Mouse (Mus musculus): ENCODE data around the gene Pdlim7. TPM values are rescaled to one million over a fixed set of nuclear protein-coding genes. Genes with fewer than 3 reads are reported as not detected.

Gene Pdlim7
- polyA plus RNA-seq, 2 experiments from 2014 or later = 6.3 to 14.6 TPM

DNA sequence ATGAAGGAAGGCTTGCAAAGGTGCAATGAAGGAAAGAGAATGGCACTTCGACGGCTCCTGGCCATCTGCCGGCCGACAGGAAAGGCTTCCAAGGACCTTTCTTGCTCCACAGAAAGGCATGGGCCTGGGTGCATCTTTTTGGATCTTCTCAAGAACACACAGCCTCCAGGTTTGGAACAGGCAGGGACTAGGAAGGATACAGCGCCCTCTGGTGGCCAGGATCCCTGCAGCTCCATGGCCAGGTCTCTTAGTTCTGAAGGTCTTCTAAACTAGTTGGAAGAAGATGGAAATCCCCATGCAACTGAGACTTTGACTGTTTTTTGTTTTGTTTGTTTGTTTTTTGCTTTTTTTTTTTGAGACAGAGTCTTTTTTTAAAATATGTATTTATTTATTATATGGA, 3.5 kb upstream of the Pdlim7 start:
- ATAC-seq = peak; percentile 31

DNA sequence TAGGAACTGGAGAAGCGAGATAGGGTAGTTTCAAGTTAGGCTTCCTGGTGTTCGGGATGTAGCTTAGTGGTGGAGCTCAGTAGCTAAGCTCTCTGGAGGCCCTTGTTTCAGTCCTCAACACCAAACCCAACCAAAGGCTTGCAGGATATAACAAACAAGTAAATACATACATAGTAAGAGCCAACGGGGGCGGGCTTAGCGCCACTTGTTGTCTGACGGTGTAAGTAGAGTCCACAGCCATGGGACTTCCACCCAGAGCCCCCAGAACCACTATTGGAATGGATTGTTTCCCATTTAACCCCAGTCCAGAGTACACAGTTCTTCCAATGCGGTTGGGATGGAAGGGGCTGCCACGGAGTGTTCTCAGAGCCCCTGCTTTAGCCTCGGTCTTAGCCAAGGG, 352 bp upstream of the Pdlim7 start:
- no peak for ATAC-seq

DNA sequence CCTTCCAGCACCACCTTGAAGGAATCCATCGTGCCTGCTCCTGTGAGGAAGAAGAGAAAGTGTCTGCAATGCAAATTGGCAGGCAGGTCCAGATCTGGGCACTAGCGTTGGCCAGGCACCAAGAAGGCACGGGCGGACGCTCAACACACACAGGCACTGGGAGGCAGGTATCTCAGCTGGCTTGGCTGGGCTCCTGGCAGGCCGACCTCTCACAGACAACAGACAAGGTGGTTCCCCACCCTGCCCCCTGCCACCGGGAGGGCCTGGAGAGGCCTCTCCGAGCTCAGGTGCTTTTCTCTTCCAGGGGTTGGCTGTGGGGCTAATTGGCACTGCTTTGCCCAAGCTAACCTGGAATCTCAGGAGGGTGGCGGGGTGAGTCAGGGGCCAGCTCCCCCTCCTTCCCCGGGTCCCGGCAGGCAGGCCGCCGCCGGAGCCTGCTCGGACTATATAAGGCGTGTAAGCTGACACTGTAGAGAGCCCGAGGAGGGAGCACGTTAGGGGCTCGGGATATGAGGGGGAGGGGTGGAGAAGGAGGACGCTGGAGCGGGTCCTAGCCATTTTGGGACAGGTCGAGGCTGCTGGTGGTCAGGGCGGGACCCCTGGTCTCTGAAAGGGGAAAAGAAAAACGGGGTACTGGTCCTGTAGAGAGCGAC, 971 bp downstream of the Pdlim7 start:
- no peak for ATAC-seq

DNA sequence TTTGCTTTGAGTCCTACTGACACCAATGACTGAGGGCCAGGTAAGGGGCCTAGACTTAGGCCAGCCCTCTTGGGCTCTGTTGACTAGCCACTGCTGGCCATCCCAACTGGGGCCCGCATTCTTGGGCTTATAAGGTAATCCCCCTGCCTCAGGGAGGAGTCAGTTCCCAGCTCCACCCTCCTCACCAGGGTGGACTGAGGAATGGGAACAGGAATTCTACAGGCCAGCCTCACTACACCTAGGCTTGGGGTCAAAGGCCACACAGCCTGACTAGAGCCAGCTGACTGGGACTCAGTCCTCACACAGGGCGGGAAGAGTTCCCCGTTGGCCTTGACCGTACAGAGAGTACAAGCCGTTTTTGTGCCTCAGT, 2.0 kb downstream of the Pdlim7 start:
- no peak for ATAC-seq

DNA sequence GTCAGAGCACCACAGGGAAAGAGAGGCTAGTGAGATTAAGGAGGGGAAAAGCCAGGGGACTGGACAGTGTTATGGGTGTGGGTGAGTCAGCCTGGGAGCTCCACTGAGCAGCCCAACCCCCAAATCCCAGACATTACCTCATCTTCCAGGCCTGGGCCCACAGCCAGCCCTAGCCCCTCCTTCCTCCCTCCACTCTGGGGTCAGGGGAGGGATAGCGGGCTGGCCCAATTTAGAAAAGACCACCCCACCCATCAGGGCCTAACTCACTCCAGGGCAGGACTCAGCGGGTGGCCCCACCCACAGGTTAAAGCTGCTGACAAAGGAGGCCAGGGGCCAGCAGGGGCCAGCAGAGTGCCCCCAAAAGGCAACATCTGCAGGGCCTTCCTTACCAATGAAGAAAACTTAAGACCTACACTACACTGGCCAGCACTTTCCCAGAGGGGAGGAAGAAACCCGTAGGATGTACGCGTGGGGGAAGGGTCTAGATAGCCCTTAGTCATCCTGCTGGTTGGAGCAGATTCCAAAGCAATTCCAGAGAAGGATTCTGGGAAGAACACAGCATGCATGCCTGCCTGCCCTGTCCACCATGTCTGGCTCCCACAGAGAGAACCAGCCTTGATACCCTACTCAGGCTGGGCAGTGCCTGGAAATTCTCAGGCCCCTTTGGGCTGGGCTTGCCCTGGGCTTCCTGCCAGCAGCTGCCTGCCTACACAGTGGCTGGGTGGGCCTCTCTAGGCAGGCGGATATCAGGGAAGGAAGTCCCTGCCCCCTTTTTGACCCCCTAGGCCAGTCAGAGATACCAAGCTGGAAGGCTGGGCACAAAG, 2.6 kb downstream of the Pdlim7 start:
- ATAC-seq = no peak

DNA sequence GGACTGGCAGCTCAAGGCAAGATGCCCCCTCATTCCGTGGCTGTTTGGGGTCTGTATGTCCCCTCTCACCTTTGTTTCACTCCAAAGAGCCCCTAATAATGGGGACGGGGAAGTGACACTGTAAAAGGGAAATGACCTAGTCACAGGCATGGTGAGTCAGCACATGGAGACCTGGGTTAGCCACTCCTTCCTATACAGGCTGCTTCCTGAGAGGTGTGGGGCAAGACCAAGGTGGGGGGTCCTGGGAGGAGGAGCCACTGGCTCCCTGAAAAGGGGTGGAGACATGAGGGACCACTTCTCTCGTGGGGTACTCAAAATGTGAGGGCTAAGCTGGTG, 3.2 kb downstream of the Pdlim7 start:
- ATAC-seq = no peak

DNA sequence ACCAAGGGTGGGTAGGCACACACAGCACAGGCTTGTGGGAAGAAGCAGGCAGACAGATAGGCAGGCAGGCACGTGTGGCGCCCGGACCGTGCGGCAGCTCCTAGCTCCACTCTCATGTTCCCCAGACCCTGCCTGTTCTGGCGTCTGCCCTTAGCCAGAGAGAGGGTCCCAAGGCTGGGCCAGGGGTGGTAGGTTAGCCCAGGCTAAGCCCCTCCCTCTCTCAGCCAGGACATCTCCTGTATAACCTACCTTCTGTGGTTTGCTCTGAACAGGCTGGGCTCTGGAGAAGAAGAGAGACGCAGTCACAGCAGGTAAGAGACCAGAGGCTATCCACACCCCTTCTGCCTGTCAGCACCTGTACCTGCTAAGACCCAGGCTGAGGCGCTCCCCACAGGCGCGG, 4.9 kb downstream of the Pdlim7 start:
- ATAC-seq = no peak

DNA sequence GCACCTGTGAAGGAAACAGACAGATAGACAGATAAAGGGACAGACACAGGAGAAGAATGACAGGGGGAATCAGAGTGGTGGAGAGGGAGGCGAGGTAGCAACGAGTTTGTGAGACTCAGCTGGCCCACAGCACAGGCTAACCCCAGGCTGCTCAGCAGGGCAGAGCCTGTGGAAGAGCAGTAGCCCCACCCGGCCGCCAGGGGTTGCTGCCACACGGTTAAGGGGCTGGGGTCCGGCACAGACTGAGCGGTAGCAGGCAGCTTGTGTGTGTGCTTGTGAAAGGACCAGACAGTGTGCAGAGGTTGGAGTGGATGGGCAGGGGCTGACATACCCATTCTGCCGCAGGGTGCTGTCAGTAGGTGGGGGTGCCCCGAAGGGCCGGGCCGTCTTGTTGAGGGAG, 5.6 kb downstream of the Pdlim7 start:
- no peak for ATAC-seq

DNA sequence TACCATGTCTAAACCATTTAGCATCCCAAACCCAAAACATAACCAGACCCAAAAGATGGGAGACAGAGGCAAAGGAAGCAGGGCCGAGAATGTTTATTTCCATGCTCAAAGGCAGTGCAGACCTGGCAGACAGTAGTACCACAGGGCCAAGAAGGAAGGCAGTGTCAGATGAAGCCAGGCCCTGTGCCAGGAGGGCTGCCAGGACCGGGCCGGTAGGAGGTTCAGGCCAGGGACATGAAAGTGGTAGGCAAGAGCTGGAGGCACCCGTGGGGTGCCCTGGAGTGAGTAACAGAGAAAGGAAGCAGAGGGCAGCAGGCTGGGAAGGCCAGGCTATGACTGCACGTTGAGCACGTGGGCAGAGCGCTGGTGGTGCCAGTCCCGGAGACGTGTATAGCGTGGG, 6.8 kb downstream of the Pdlim7 start:
- ATAC-seq = no peak

DNA sequence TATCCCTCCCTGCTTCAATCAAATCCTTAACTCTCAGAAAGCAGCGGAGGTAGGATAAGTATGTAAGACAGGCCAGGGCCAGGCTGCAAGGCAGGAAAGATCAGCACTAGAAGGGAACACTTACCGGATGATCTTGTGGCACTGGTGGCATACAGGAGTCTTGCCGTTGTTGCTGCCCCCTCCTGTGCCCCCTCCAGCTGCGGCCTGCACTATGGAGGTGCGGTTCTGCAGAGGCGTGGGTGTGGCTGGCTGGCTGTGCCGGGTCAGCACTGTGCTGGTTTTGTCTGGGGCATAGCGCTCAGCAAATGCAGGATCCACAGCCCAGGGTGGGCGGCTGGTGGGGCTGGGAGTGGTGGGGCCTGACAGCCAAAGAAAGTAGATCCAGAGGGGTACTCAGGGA, 7.7 kb downstream of the Pdlim7 start:
- ATAC-seq = no peak

DNA sequence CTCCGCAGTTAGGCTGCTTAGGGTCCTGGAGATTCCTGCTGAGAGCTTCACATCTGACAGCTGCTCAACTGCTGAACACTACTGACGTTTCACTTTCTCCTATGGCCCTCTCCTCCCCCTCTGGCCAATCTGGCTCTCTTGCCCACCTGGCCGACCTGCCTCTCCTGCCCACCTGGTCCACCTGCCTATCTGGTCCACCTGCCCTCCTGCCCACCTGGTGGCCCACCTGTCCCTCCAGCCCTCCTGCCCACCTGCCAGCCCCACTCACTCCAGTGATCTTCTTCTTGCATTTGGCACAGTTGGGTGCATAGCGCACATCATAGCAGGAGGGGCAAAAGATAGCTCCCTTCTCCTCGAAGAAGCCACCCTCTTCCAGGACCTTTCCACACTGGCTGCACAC, 9.1 kb downstream of the Pdlim7 start:
- no peak for ATAC-seq

DNA sequence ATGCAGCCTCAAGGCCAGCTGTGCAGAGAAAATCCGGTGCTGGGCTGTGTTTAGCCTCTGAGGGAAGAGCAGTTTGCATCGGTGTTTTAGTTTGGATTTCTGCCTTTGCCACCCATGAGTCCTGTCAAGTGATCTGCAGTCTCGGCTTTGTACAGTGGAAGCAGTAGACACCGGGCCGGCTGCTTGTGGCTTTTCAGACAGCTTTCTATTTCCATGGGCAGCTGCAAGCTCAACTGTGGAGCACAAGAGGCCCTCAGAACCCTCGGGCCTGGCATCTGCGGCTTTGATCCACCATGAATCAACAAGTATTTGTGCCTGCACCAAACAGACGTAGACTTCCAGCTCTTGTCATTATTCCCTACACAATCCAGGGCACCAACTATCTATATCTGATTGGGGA, 11.1 kb downstream of the Pdlim7 start:
- ATAC-seq = no peak

DNA sequence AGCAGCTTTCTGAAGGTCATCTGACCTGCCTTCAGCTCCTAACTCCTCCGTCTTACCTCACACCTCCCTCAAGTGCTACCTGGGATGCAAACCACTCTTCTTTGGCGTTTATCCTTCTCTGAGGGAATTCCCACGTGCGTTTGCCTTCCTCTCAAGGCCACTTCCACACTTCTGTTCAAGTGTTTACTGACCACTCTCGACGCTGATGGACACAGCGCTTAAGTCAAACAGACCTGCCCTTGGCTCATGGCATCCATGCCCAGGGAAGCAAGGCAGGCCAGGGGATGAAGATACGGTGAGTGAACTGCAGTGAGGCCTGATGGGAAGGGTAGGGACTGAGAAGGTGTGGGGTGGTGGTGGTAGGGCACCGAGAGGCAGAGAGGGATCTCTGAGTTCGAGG, 12.9 kb downstream of the Pdlim7 start:
- no peak for ATAC-seq

DNA sequence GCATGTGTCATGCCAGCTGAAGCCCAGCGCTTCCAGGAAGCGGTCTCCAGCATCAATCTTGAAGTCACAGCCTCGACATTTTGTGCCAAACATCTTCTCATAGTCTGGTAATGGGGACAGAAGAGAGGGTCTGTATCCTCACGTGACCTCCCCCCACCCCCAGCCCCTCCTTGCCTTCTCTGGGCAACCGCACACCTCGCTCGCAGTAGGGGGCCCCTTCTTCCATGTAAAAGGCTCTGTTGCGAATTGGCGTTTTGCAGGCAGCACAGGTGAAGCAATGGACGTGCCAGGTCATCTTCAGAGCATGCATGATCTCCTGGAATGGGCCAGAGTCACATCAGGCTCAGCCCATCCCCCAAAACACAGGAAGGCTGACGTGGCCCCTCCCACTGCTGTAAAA, 14.6 kb downstream of the Pdlim7 start:
- no peak for ATAC-seq

DNA sequence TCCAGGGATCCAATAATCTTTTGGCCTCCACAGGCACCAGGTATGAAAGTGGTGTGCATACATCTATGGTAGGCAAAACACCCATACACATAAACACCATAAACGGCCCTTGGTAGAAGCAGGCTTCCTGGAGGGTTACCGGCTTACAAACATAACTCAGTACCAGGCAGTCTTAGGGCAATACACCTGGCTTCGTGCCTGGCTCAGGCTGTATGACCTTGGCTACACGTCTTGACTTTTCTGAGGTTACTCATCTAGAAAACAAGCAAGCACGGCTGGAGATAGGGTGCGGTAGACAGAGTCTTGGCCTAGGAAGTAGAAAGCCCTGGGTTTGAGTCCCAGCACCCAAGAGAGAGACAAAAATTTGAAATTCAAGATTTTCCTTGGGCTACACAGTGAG, 16.8 kb downstream of the Pdlim7 start:
- no peak for ATAC-seq

DNA sequence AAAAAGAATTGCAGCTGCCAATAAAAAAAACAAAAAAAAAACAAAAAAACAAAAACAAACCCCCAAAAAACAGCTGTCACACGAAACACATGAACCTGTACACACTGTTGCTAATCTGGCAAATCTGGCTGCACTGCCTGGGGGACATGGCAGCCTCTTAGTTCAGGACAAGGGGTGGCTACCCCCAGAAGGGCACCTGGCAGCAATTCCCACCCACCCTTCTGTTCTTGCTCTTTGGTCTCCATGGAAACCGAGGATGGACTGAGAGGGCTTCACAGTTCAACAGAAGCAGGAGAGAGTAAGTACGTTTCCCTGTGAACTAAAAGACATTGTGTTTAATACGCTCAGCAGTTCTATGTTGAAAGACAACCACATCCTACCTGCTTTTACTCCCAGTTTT, 17.8 kb downstream of the Pdlim7 start:
- ATAC-seq = no peak

DNA sequence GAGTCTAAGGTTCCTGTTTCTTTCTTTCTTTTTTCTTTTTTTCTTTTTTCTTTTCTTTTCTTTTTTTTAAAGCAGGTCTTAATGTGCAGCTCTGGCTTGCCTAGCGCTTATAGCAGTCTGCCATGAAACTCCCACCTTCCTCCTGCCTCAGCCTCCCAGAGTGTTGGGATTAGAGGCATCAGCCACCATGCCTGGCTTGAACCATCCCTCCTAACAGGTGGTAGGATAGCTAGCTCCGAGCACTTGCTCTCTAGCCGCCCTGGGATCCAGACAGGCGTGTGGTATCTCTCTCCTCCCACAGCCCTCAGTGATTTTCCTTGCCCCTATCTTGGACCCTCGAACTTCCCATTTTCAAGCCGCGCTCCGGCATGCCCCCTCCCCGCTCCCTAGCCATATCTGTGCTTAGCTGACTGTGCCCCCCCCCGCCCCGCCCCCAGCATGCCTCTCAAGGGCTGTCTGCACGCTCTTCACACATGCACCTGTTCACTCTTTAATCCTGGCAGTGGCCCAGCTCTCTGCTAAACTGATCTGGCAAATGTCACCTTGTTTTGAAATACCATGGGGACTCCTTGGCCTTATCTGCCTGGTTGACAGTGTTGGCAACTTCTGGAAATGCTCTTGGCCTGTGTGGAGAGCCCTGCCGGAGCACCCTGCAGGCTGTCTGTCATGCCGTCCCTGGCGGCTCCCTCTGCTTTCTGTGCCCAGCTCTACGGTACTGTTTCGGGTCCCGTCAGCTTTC, 18.4 kb downstream of the Pdlim7 start:
- ATAC-seq = no peak

DNA sequence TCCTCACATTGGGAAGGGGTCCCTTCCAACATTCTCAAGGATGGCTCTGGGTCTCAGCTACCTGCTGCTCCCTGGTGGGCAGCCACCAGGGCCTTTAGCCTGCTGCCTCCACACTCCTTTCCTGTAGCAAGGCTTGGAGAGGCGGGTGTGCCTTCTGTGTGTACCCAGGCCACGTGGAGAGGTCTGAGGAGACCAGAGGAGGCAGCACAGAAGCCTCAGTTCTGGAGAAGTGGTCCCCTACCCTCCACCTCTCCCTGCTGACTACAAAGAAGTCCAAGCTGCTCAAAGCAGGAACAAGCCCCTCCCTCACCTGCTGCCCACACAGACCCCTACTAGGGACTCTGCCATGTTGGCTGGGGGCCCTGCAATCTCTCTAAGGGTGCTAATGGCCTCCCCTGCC, 19.2 kb downstream of the Pdlim7 start:
- ATAC-seq = no peak

DNA sequence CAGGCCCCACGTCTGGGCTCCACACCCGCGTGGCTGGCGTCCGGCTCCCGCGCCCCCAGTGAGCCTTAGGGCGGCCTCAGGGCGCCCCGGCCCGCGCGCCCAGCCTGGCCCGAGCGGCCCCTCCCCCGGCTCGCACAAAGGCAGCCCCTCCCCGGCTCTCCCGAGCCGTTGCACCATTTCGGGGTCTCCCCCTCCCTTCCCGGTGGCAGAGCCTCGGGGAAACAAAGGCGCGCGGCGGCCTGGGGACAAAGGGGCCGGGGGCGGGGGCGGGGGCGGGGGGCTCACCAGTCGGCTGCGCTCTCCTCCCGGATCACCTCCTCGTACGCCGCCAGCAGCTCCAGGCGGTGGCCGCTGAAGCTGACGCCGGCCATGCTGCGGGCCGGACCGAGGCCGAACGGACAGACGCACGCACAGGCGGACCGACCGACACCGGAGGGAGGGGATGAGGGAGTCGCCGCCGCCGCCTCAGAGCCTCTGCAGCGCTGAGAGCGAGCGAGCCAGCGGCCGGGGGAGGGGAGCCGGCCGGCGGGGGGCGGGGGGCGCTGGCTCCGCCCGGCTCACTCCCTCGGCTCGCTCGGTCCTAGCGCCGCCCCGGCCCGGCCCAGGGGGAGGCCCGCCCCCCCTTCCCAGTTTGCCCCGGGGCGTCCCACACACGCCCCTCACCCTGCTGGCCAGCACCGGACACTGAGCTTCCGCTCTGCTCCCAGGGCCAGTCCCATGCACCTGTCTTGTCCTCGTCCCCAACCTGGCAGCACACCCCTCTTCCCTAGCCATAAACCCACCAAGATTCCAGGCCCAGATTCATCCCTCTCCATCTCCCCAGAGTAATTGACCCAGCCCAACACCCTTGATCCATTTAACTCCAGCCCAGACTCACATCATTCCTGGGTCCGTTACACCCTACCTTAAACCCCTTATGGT, 25.6 kb downstream of the Pdlim7 start, which contains the start of gene Dbn1:
Dbn1 (minus strand) TSS at position 534 of the 921 bp plus-strand sequence.
- ATAC-seq = no peak

DNA sequence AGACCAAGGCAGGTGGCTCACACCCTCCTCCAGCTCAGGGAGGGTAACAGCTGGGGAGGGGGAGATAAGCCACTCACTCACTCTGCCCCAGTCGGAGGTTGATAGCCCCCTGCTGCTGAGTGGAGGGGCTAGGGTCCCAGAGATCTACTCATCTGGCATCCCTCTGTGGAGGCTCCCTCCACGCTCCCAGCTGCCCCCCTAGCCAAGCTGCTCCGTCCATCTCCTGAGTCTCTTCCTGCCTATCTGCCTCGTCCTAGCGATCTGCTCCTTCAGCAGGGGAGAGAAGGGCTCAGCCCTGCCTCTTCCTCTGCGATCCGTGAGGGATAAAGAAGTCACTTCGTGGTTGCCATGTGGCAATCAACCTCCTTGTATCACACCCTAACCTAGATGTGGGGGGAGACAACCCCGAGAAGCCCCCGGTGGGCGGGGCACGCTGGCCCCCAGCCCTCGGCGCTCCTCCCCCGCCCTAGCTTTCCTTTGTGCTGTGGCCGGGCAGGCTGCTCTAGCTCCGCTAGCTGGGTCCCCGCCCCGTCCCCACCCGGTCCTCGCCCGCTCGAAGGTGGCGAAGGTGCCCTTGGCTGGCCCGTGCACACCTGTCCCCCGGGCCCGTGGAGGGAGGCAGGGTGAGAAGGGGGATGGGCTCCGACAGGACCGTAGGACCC, 26.4 kb downstream of the Pdlim7 start:
- peak; percentile 23 for ATAC-seq

DNA sequence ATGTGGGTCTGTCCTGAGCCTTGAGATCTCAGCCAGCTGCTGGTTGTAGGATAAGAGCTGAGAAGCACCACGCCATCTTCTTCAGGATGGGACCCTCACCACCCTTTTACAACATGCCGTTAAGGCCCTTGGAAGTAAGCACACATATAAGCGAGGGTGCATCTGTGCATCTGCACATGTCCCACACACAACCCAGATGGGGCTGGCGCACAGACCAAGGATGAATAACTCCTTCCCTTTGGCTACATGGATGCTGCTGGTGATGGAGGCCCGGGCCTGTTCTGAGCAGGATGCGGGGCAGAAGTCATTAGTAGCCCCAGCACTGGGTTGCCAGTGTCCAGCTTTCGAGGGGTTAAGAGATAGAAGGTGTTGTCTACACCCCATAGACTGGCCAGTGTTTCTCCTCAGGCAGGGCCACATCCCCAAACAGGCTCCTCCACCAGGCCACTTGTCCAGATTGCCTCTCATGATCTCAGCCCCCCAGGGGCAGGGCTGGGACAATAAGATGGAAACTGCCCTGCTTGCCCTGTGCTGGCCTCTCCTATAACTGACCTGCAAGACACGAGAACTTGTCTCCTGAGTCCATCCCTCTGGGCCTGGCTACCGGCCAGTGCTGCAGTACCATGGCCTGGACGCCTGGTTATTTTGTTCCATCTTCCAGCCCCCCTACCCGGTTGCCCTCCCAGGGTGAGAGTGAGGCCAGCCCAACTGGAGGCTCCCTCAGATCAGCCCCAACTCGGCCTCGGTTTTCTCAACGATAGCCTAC, 27.3 kb downstream of the Pdlim7 start:
- no peak for ATAC-seq

Data from CD4-positive, CD25-positive, alpha-beta regulatory T cell, adult 4 months (primary cell).